Comparison of ENCODE assay signal across 12 mouse cellular contexts in genomic region chr10:20135350-20136058, GRCm38 (mm10). TPM values are rescaled to one million over a fixed set of nuclear protein-coding genes. Genes with fewer than 3 reads are reported as not detected.
DNase-seq lines count a peak whose midpoint lies in the region; ATAC-seq lines count a peak whose summit lies in the region.
"Had no signal": no experiment of that assay in that cellular context is flagged by ENCODE, and none has a peak within 500 bp of the region (broad histone marks: within the 10 kb centered on the region; RNA-seq: fewer than 3 reads in every experiment).

No protein-coding gene starts in this region.

- no peak for ATAC-seq in midbrain, embryonic 11.5 days (ENCODE audit: low FRiP score)
- no peak for ATAC-seq in midbrain, embryonic 13.5 days
- no peak for ATAC-seq in activated CD4-positive, CD25-positive, alpha-beta regulatory T cell, adult 4 months
- ATAC-seq in midbrain, embryonic 16.5 days: no peak

- no peak overlapping the region for H3K9ac ChIP-seq in midbrain, embryonic 11.5 days (ENCODE audit: low read length)
- no peak overlapping the region for H3K9ac ChIP-seq in midbrain, embryonic 13.5 days (replicated peaks)
- H3K9ac ChIP-seq in midbrain, embryonic 16.5 days (ENCODE audit: low read depth, low read length): no peak overlapping the region
- H3K9ac ChIP-seq: neural tube, embryonic 12.5 days had no signal

- H3K9me3 ChIP-seq in midbrain, embryonic 11.5 days (ENCODE audit: control insufficient read depth, low read length): no peaks in the 10 kb centered on the region
- no peaks in the 10 kb centered on the region for H3K9me3 ChIP-seq in midbrain, embryonic 13.5 days
- H3K9me3 ChIP-seq in midbrain, embryonic 16.5 days (replicated peaks; ENCODE audit: control insufficient read depth, low read length, poor library complexity, severe bottlenecking): no peaks in the 10 kb centered on the region
- H3K9me3 ChIP-seq: neural tube, embryonic 12.5 days had no signal

- WGBS in midbrain, embryonic 11.5 days: 83% methylated on average over 15 of the region's 15 CpGs
- 81% methylated on average over 15 of the region's 15 CpGs for WGBS in midbrain, embryonic 13.5 days
- 80% methylated on average over 15 of the region's 15 CpGs for WGBS in midbrain, embryonic 16.5 days

- DNase-seq in adrenal gland, adult (ENCODE audit: inconsistent age in 2 of 2, low spot score in 1 of 2): peak; percentile 64 to 70
- no peak for DNase-seq in adrenal gland, adult 8-10 months
- peak; percentile 69 for DNase-seq in midbrain, embryonic 11.5 days (ENCODE audit: low spot score, missing footprints)
- DNase-seq in heart, postnatal 14 days: peak; percentile 25 to 46
- DNase-seq in lung, postnatal 36 days: peak; percentile 55
- DNase-seq: gastrocnemius, postnatal 14 days had no signal

- intact Hi-C loops in heart, postnatal 14 days (cut with DNase I): no loop called here

- no peaks in the 10 kb centered on the region for H3K4me1 ChIP-seq in midbrain, embryonic 11.5 days (ENCODE audit: control insufficient read depth, insufficient read depth, low read length)
- no peaks in the 10 kb centered on the region for H3K4me1 ChIP-seq in midbrain, embryonic 13.5 days (replicated peaks)
- H3K4me1 ChIP-seq in midbrain, embryonic 16.5 days (ENCODE audit: control insufficient read depth, insufficient read depth, low read length): no peaks in the 10 kb centered on the region
- H3K4me1 ChIP-seq: neural tube, embryonic 12.5 days had no signal

- no peak overlapping the region for H3K4me3 ChIP-seq in midbrain, embryonic 11.5 days (ENCODE audit: low read depth, low read length)
- H3K4me3 ChIP-seq in midbrain, embryonic 13.5 days (replicated peaks): no peak overlapping the region
- no peak overlapping the region for H3K4me3 ChIP-seq in midbrain, embryonic 16.5 days (ENCODE audit: low read depth, low read length)
- H3K4me3 ChIP-seq: erythroblast, embryonic 14.5 days; layer of hippocampus, adult 2 months; neural tube, embryonic 12.5 days had no signal

- H3K36me3 ChIP-seq in midbrain, embryonic 11.5 days (ENCODE audit: control insufficient read depth, insufficient read depth, low read length): no peaks in the 10 kb centered on the region
- H3K36me3 ChIP-seq in midbrain, embryonic 13.5 days: no peaks in the 10 kb centered on the region
- no peaks in the 10 kb centered on the region; the same call in 1 of the 2 replicates for H3K36me3 ChIP-seq in midbrain, embryonic 16.5 days (ENCODE audit: control insufficient read depth, insufficient read depth, low read length)
- H3K36me3 ChIP-seq: neural tube, embryonic 12.5 days had no signal

- no peaks in the 10 kb centered on the region for H3K27me3 ChIP-seq in midbrain, embryonic 11.5 days (ENCODE audit: control insufficient read depth, insufficient read depth, low read length)
- H3K27me3 ChIP-seq in midbrain, embryonic 13.5 days: no peaks in the 10 kb centered on the region
- H3K27me3 ChIP-seq in midbrain, embryonic 16.5 days (ENCODE audit: control insufficient read depth, insufficient read depth, low read depth, low read length): no peaks in the 10 kb centered on the region
- H3K27me3 ChIP-seq: neural tube, embryonic 12.5 days had no signal

- H3K27ac ChIP-seq in midbrain, embryonic 11.5 days (ENCODE audit: low read depth, low read length): no peak overlapping the region
- H3K27ac ChIP-seq in midbrain, embryonic 13.5 days: no peak overlapping the region
- H3K27ac ChIP-seq in midbrain, embryonic 16.5 days (ENCODE audit: low read length): no peak overlapping the region
- H3K27ac ChIP-seq: layer of hippocampus, adult 2 months; neural tube, embryonic 12.5 days had no signal

- no peak overlapping the region for H3K4me2 ChIP-seq in midbrain, embryonic 11.5 days
- no peak overlapping the region for H3K4me2 ChIP-seq in midbrain, embryonic 13.5 days (replicated peaks)
- no peak overlapping the region for H3K4me2 ChIP-seq in midbrain, embryonic 16.5 days (ENCODE audit: low read length)
- H3K4me2 ChIP-seq: neural tube, embryonic 12.5 days had no signal

RNA-seq across cellular contexts. Expression of gene Map7, which starts 12.8 kb away (rescaled TPM):
- total RNA-seq in adrenal gland, adult 8-10 months (2022): 10 to 100 TPM; 15.5 to 35.4 (median 22.3) TPM
- polyA plus RNA-seq in midbrain, embryonic 11.5 days (2014; fragmentation: Nextera tagmentation; extraction: Ambion mirVana): 5.6 and 6.3 TPM in 2 replicates
- polyA plus RNA-seq in midbrain, embryonic 13.5 days (2015; fragmentation: Nextera tagmentation; extraction: Ambion mirVana): 5.1 and 5.8 TPM in 2 replicates
- total RNA-seq in heart, postnatal 14 days (2021): 10 to 100 TPM; 17.4 to 20.9 TPM
- 1 to 10 TPM; 4.8 to 5.2 TPM for polyA plus RNA-seq in activated CD4-positive, CD25-positive, alpha-beta regulatory T cell, adult 4 months (2017; shearing (Covaris generic))
- polyA plus RNA-seq in midbrain, embryonic 16.5 days (2015; fragmentation: Nextera tagmentation; extraction: Ambion mirVana): 8.5 and 10.3 TPM in 2 replicates
